Mouse (Mus musculus): ENCODE data around the gene Il21r. TPM values are rescaled to one million over a fixed set of nuclear protein-coding genes. Genes with fewer than 3 reads are reported as not detected.

Il21r gene
- polyA plus RNA-seq, 2 experiments, result 0.48 to 1.2 TPM

DNA sequence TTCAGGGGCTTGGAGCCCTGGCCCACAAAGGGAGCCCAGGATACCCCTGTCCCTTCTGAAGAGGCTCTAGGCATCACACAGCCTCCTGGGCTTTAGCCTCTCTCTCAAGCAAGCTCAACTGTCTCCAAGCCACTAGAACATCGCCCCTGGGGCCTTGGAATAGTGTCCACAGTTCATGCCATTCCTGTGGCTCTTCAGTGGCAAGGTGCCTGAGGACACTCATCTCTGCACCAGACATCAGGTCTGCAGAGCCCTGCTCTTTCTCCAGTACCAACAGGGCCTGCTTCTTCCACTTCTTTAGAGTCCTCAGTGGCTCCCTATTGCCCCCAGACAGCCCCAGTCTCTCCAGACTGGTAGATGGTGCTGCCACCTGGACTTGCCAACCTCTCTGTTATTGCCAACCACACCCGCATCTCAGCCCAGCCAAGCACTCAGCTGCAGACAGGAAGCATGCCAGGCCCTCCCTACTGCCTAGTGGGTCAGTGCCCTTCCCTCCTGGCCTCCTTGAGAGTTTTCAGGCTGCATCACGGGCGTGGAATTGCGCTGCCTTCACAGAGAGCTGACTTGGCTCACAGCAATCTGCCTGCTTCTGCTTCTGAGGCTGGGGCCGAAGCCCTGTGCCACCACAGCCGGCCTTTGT, 43.0 kb upstream of the Il21r start:
- Histone ChIP-seq H3K4me1 (replicated peaks; ENCODE audit: control insufficient read depth in 2 of 2, insufficient read depth in 2 of 2, low read length in 1 of 2) (peaks cover 8 to 25% of the 10 kb centered on the region in 2 experiments), H3K27ac (no peak overlapping the region), H3K9ac (replicated peaks) (no peak overlapping the region), H3K4me3 (ENCODE audit: insufficient read depth in 1 of 2, low read depth in 2 of 2, low read length in 2 of 2) (no peak overlapping the region), H3K27me3 (ENCODE audit: control insufficient read depth, insufficient read depth, low read length) (no peaks in the 10 kb centered on the region), H3K9me3 (ENCODE audit: control insufficient read depth, low read length) (no peaks in the 10 kb centered on the region), H3K4me2 (ENCODE audit: low read depth) (no peak overlapping the region), H3K36me3 (replicated peaks; ENCODE audit: control insufficient read depth, insufficient read depth, low read depth) (no peaks in the 10 kb centered on the region)
- ATAC-seq (ENCODE audit: insufficient read depth), result no peak
- 78% methylated on average over 7 of the region's 7 CpGs for WGBS (ENCODE audit: insufficient replicate concordance)
- TF ChIP-seq EP300 (IDR thresholded peaks at IDR 0.05; ENCODE audit: low read depth), result no peak
- no peak for DNase-seq (ENCODE audit: low read depth in 3 of 3, low spot score in 3 of 3)

DNA sequence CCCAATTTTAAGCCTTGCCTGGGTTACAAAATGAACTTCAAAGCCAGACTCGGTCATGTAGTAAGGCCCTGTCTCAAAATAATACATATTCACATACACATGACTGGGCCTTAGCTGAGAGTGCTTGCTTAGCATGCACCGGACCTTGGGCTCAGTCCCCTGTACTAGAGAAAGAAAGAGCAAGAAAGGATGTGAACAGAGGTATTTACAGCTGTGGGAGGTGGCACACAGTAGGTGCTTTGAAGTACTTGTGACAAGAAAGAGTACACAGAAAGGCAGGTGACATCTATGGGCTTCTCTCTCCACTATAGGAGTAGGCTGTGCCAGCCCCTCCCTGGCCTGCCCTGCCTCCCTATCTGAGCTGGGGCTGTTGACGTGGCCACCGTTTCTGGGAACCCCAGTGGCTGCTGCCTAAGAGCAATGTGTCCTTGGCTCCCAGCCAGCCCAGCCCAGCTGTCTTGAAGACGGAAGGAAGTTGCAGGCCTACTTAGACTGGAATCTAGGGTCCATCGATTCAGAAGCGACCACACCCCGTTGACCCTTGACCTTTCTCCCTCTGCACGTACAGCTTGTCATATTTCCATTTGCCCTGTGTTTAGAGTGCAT, 42.0 kb upstream of the Il21r start:
- ATAC-seq (ENCODE audit: insufficient read depth), result peak; percentile 47
- H3K27me3 ChIP-seq (ENCODE audit: control insufficient read depth, insufficient read depth, low read length), result no peaks in the 10 kb centered on the region
- peak; percentile 22 to 63 (median 22) for DNase-seq (ENCODE audit: low read depth in 3 of 3, low spot score in 3 of 3)
- H3K4me1 ChIP-seq (replicated peaks; ENCODE audit: control insufficient read depth in 2 of 2, insufficient read depth in 2 of 2, low read length in 1 of 2), result peaks cover 4 to 18% of the 10 kb centered on the region in 2 experiments
- TF ChIP-seq CTCF (IDR thresholded peaks at IDR 0.05; ENCODE audit: low read depth), result no peak
- TF ChIP-seq EP300 (IDR thresholded peaks at IDR 0.05; ENCODE audit: low read depth), result no peak
- H3K9ac ChIP-seq (replicated peaks), result no peak overlapping the region
- WGBS (ENCODE audit: insufficient replicate concordance), result 36% methylated on average over 9 of the region's 9 CpGs
- no peaks in the 10 kb centered on the region for H3K36me3 ChIP-seq (replicated peaks; ENCODE audit: control insufficient read depth, insufficient read depth, low read depth)
- no peak overlapping the region for H3K27ac ChIP-seq
- no peak overlapping the region for H3K4me2 ChIP-seq (ENCODE audit: low read depth)
- H3K9me3 ChIP-seq (ENCODE audit: control insufficient read depth, low read length), result no peaks in the 10 kb centered on the region
- H3K4me3 ChIP-seq (ENCODE audit: insufficient read depth in 1 of 2, low read depth in 2 of 2, low read length in 2 of 2), result no peak overlapping the region

DNA sequence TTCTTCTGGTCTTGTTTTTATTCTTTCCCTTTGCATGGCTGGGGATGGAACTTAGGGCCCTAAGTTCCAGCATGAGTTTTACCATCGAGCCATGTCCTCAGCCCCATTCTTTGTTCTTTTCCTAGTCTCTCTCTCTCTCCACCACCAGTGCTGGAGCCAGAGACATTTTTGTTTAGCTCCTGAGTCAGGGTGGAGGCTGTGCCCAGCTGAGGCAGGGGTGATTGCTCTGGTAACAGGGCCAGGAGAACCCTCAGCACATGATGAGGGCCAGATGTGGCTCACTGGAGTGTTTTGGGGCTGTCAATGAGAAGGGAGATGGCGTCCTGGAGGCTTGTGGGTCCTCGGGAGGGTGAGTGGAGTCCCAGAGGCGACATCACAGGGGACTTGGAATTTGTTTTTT, 40.8 kb upstream of the Il21r start:
- Histone ChIP-seq H3K27me3 (ENCODE audit: control insufficient read depth, insufficient read depth, low read length) (no peaks in the 10 kb centered on the region), H3K27ac (no peak overlapping the region), H3K4me3 (ENCODE audit: insufficient read depth in 1 of 2, low read depth in 2 of 2, low read length in 2 of 2) (no peak overlapping the region), H3K36me3 (replicated peaks; ENCODE audit: control insufficient read depth, insufficient read depth, low read depth) (no peaks in the 10 kb centered on the region), H3K9me3 (ENCODE audit: control insufficient read depth, low read length) (no peaks in the 10 kb centered on the region), H3K4me1 (replicated peaks; ENCODE audit: control insufficient read depth in 2 of 2, insufficient read depth in 2 of 2, low read length in 1 of 2) (peaks cover 0 to 9% of the 10 kb centered on the region in 2 experiments; a peak in 2 of 4 replicates), H3K9ac (replicated peaks) (no peak overlapping the region), H3K4me2 (ENCODE audit: low read depth) (no peak overlapping the region)
- ATAC-seq (ENCODE audit: insufficient read depth), result no peak
- WGBS (ENCODE audit: insufficient replicate concordance), result 60% methylated on average over 4 of the region's 4 CpGs
- DNase-seq (ENCODE audit: low read depth in 3 of 3, low spot score in 3 of 3), result no peak
- no peak for TF ChIP-seq CTCF (IDR thresholded peaks at IDR 0.05; ENCODE audit: low read depth)

DNA sequence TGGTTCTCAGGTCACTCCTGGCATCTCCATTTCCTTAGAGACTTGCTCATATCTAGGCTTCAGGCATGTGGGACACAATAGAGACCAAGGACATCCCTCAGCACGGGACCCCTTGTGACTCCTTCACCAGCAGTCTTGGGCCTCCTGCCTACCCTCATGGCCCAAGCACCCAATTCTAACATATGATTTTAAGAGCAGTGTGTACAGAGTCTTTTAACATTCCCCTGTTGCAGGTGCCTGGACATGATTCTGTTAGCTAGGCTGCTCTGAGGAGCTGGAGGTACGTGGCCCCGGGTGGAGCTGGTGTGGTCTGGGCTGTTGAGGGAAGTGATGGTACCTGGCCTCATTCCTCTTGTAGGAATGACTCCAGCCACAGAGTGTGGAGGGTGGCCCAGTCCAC, 40.1 kb upstream of the Il21r start:
- TF ChIP-seq EP300 (IDR thresholded peaks at IDR 0.05; ENCODE audit: low read depth) (no peak), CTCF (IDR thresholded peaks at IDR 0.05; ENCODE audit: low read depth) (no peak)
- Histone ChIP-seq H3K4me1 (replicated peaks; ENCODE audit: control insufficient read depth in 2 of 2, insufficient read depth in 2 of 2, low read length in 1 of 2) (peaks cover 0 to 9% of the 10 kb centered on the region in 2 experiments; a peak in 2 of 4 replicates), H3K27me3 (ENCODE audit: control insufficient read depth, insufficient read depth, low read length) (no peaks in the 10 kb centered on the region), H3K27ac (no peak overlapping the region), H3K9ac (replicated peaks) (no peak overlapping the region), H3K9me3 (ENCODE audit: control insufficient read depth, low read length) (no peaks in the 10 kb centered on the region), H3K4me2 (ENCODE audit: low read depth) (no peak overlapping the region), H3K36me3 (replicated peaks; ENCODE audit: control insufficient read depth, insufficient read depth, low read depth) (no peaks in the 10 kb centered on the region), H3K4me3 (ENCODE audit: insufficient read depth in 1 of 2, low read depth in 2 of 2, low read length in 2 of 2) (no peak overlapping the region)
- WGBS (ENCODE audit: insufficient replicate concordance), result 47% methylated on average over 3 of the region's 3 CpGs
- DNase-seq (ENCODE audit: low read depth in 3 of 3, low spot score in 3 of 3), result no peak
- ATAC-seq (ENCODE audit: insufficient read depth), result no peak

DNA sequence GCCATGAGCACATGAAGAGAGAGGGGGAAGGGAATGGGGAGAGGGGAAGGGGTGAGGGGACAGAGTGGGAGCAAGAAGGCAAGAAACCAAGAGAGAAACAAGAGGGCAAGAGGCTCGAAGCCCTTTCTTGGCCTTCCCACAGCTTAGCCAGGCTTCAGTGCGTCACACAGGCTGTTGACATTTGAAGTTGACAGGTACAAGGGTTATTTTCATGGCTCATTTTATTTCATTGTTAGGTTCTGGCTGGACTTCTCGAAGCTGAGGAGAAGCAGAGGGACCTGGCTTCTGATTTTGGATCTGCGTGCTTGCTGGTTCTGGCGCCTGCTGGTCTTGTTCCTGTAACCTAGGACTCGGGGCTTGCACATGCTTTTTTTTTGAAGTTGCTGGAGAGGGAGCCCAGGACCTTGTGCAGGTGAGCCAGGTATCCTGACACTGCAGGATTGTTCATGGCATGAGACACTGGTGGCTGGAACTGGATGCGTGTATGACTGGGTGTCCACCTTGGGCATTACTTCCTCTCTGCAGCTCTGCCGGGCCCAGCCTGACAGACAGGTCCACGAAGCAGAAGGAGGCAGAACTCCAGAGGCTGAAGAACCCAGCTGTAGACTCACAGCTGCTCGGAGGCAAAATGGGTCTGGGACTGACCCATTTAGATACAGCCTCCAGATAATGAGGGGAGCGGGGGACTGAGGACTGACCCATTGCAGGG, 38.8 kb upstream of the Il21r start:
- H3K4me2 ChIP-seq (ENCODE audit: low read depth), result no peak overlapping the region
- no peak overlapping the region for H3K4me3 ChIP-seq (ENCODE audit: insufficient read depth in 1 of 2, low read depth in 2 of 2, low read length in 2 of 2)
- H3K4me1 ChIP-seq (replicated peaks; ENCODE audit: control insufficient read depth in 2 of 2, insufficient read depth in 2 of 2, low read length in 1 of 2), result peaks cover 0 to 9% of the 10 kb centered on the region in 2 experiments; a peak in 2 of 4 replicates
- H3K9ac ChIP-seq (replicated peaks), result no peak overlapping the region
- no peak for ATAC-seq (ENCODE audit: insufficient read depth)
- WGBS (ENCODE audit: insufficient replicate concordance), result 64% methylated on average over 11 of the region's 11 CpGs
- H3K9me3 ChIP-seq (ENCODE audit: control insufficient read depth, low read length), result no peaks in the 10 kb centered on the region
- no peak for TF ChIP-seq CTCF (IDR thresholded peaks at IDR 0.05; ENCODE audit: low read depth)
- TF ChIP-seq EP300 (IDR thresholded peaks at IDR 0.05; ENCODE audit: low read depth), result no peak
- DNase-seq (ENCODE audit: low read depth in 3 of 3, low spot score in 3 of 3), result no peak
- H3K36me3 ChIP-seq (replicated peaks; ENCODE audit: control insufficient read depth, insufficient read depth, low read depth), result no peaks in the 10 kb centered on the region
- H3K27me3 ChIP-seq (ENCODE audit: control insufficient read depth, insufficient read depth, low read length), result no peaks in the 10 kb centered on the region
- H3K27ac ChIP-seq, result no peak overlapping the region
